Mouse (Mus musculus): ENCODE results near the gene Ift80. TPM values are rescaled to one million over a fixed set of nuclear protein-coding genes. Genes with fewer than 3 reads are reported as not detected.
"Not testable (repeated sequence)": the region's sequence is repeated elsewhere in the genome, so short reads cannot be mapped to it uniquely, and the experiment has no call there.

Gene Ift80
- polyA plus RNA-seq, 1 experiment = 17.1 TPM

GRCm38 (mm10) chr3:68940311-68940710 lies 64.1 kb downstream of the Ift80 start:
- DNase-seq (ENCODE audit: extremely low spot score in 1 of 2, low spot score in 1 of 2) = peak in 1 of 2 experiments; percentile 36

GRCm38 (mm10) chr3:68939312-68939711 lies 65.1 kb downstream of the Ift80 start:
- no peak for DNase-seq (ENCODE audit: extremely low spot score in 1 of 2, low spot score in 1 of 2)

GRCm38 (mm10) chr3:68936709-68937108 lies 67.7 kb downstream of the Ift80 start:
- no peak for DNase-seq (ENCODE audit: extremely low spot score in 1 of 2, low spot score in 1 of 2)

- DNase-seq (ENCODE audit: extremely low spot score in 1 of 2, low spot score in 1 of 2) = no peak
Observed at GRCm38 (mm10) chr3:68935498-68935897, 68.9 kb downstream of the Ift80 start.

GRCm38 (mm10) chr3:68934259-68934658 lies 70.1 kb downstream of the Ift80 start:
- no peak for DNase-seq (ENCODE audit: extremely low spot score in 1 of 2, low spot score in 1 of 2)

GRCm38 (mm10) chr3:68928619-68929018 lies 75.8 kb downstream of the Ift80 start:
- DNase-seq (ENCODE audit: extremely low spot score in 1 of 2, low spot score in 1 of 2) = no peak

GRCm38 (mm10) chr3:68907509-68907908 lies 96.9 kb downstream of the Ift80 start:
- DNase-seq (ENCODE audit: extremely low spot score in 1 of 2, low spot score in 1 of 2) = no peak

- DNase-seq (ENCODE audit: extremely low spot score in 1 of 2, low spot score in 1 of 2) = no peak
Observed at GRCm38 (mm10) chr3:68904902-68905778, 99.2 kb downstream of the Ift80 start.

- not testable (repeated sequence) for DNase-seq (ENCODE audit: extremely low spot score in 1 of 2, low spot score in 1 of 2)
Observed at GRCm38 (mm10) chr3:68902636-68903035, 101.7 kb downstream of the Ift80 start.

- no peak for DNase-seq (ENCODE audit: extremely low spot score in 1 of 2, low spot score in 1 of 2)
Observed at GRCm38 (mm10) chr3:68897154-68897553, 107.2 kb downstream of the Ift80 start.

GRCm38 (mm10) chr3:68895426-68895825 lies 108.9 kb downstream of the Ift80 start:
- DNase-seq (ENCODE audit: extremely low spot score in 1 of 2, low spot score in 1 of 2) = no peak

GRCm38 (mm10) chr3:68886845-68887244 lies 117.5 kb downstream of the Ift80 start:
- DNase-seq (ENCODE audit: extremely low spot score in 1 of 2, low spot score in 1 of 2) = no peak

GRCm38 (mm10) chr3:68874079-68874478 lies 130.3 kb downstream of the Ift80 start:
- no peak for DNase-seq (ENCODE audit: extremely low spot score in 1 of 2, low spot score in 1 of 2)

GRCm38 (mm10) chr3:68870568-68870950 lies 133.8 kb downstream of the Ift80 start:
- no peak for DNase-seq (ENCODE audit: extremely low spot score in 1 of 2, low spot score in 1 of 2)

- DNase-seq (ENCODE audit: extremely low spot score in 1 of 2, low spot score in 1 of 2) = peak in 1 of 2 experiments; percentile 39
Observed at GRCm38 (mm10) chr3:68869691-68870567, 134.4 kb downstream of the Ift80 start.

- peak; percentile 21 to 35 for DNase-seq (ENCODE audit: extremely low spot score in 1 of 2, low spot score in 1 of 2)
Observed at GRCm38 (mm10) chr3:68869211-68869690, 135.1 kb downstream of the Ift80 start, which contains the start of gene 1110032F04Rik. 1110032F04Rik (plus strand) TSS chr3:68869586.

- peak in 1 of 2 experiments; percentile 30 for DNase-seq (ENCODE audit: extremely low spot score in 1 of 2, low spot score in 1 of 2)
Observed at GRCm38 (mm10) chr3:68852414-68852813, 152.0 kb downstream of the Ift80 start.

GRCm38 (mm10) chr3:68848323-68848722 lies 156.0 kb downstream of the Ift80 start:
- DNase-seq (ENCODE audit: extremely low spot score in 1 of 2, low spot score in 1 of 2) = no peak

- DNase-seq (ENCODE audit: extremely low spot score in 1 of 2, low spot score in 1 of 2) = no peak
Observed at GRCm38 (mm10) chr3:68844025-68844424, 160.3 kb downstream of the Ift80 start.
